Mouse (Mus musculus) ES-Bruce4 (cell line): ENCODE measurements at regions not wholly inside any gene's neighbourhood (a gene's known extent, or its start where the extent isn't known, plus 50 kb on each side); places are given as distances from the start of the nearest gene placed in this dataset.

ENCODE experiments used
- H3K27ac ChIP-seq: 2 replicates; pipeline ENCODE4 v1.5.1; 2012; ENCODE audit warnings: low read length, inconsistent platforms; ENCODE audit not compliant: insufficient read depth
- H3K27me3 ChIP-seq: 2 replicates; pipeline ENCODE4 v1.6.1; 2012; ENCODE audit warnings: mild to moderate bottlenecking, low read length, inconsistent platforms; ENCODE audit not compliant: control insufficient read depth, poor library complexity, insufficient read depth, severe bottlenecking
- H3K36me3 ChIP-seq: 2 replicates; pipeline ENCODE4 v1.6.1; 2012; ENCODE audit warnings: inconsistent platforms, mild to moderate bottlenecking, low read length, moderate library complexity; ENCODE audit not compliant: control insufficient read depth, poor library complexity, insufficient read depth, severe bottlenecking
- H3K4me1 ChIP-seq: one replicate; pipeline ENCODE4 v1.8.1; 2011; ENCODE audit warnings: low read length; ENCODE audit not compliant: control insufficient read depth, insufficient read depth
- H3K4me3 ChIP-seq: 2 replicates; pipeline ENCODE4 v1.5.1; 2011; ENCODE audit warnings: low read depth, mild to moderate bottlenecking, low read length
- H3K9ac ChIP-seq: 2 replicates; pipeline ENCODE4 v1.6.1; 2012; ENCODE audit warnings: low read depth, mild to moderate bottlenecking, inconsistent platforms; ENCODE audit not compliant: poor library complexity, severe bottlenecking
- H3K9me3 ChIP-seq: replicated peaks from 2 replicates; pipeline ENCODE4 v1.6.1; 2012; ENCODE audit warnings: mild to moderate bottlenecking, low read length, inconsistent platforms; ENCODE audit not compliant: control insufficient read depth, poor library complexity, insufficient read depth, severe bottlenecking
- CTCF ChIP-seq: IDR thresholded peaks from one replicate; pipeline ENCODE4 v1.8.1; 2011; ENCODE audit warnings: low read depth, low read length
- EP300 ChIP-seq: IDR thresholded peaks from 2 replicates; pipeline ENCODE4 v1.6.1; 2011; ENCODE audit warnings: low read depth, low read length; ENCODE audit not compliant: insufficient read depth
- POLR2A ChIP-seq: IDR thresholded peaks from one replicate; pipeline ENCODE4 v1.8.1; 2011; ENCODE audit warnings: low read length; ENCODE audit not compliant: insufficient read depth

DNA sequence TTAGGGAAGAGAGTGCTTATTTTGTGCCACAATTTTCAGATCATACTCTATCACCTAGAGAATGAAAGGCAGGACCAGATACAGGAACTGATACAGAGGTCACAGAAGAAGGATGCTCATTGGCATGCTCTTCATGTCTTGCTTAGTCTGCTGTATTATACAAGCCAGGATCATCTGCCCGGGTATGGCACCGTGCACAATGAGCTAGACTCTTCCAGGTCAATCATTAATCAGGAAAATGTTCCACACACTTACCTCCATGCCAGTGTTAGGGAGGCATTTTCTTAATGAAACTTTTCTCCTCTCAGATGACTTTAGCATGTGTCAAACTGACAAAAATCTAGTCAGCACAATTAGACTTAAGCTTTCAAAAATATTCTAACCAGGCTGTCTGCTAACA lies 502.7 kb upstream of the Adamts5 start:
- no peak overlapping the region for H3K4me3 ChIP-seq
- no peaks in the 10 kb centered on the region for H3K27me3 ChIP-seq
- no peaks in the 10 kb centered on the region for H3K36me3 ChIP-seq
- H3K9ac ChIP-seq = no peak overlapping the region
- no peak overlapping the region for H3K27ac ChIP-seq
- H3K9me3 ChIP-seq = no peaks in the 10 kb centered on the region
- H3K4me1 ChIP-seq = no peaks in the 10 kb centered on the region
- no peak for TF ChIP-seq POLR2A
- no peak for TF ChIP-seq CTCF
- no peak for TF ChIP-seq EP300

DNA sequence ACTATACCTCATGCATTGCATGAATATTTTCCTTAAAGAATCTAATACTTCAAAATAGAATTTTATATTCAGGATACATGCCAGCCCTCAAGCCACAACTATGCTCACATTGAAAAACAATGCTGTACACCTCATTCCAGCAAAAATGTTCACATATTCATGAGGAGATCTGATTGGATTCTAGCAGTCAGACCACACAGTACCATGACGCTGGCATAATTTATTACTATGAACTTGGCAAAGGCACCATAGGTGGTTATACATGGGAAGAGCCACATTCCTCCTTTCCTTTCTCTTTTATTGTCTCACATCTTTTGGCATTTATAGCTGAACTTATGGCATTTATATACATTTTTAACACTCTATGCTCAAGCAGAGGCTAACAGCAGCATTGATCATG lies 499.8 kb upstream of the Adamts5 start:
- H3K27me3 ChIP-seq = no peaks in the 10 kb centered on the region
- no peaks in the 10 kb centered on the region for H3K4me1 ChIP-seq
- TF ChIP-seq EP300 = no peak
- TF ChIP-seq CTCF = no peak
- no peak for TF ChIP-seq POLR2A

DNA sequence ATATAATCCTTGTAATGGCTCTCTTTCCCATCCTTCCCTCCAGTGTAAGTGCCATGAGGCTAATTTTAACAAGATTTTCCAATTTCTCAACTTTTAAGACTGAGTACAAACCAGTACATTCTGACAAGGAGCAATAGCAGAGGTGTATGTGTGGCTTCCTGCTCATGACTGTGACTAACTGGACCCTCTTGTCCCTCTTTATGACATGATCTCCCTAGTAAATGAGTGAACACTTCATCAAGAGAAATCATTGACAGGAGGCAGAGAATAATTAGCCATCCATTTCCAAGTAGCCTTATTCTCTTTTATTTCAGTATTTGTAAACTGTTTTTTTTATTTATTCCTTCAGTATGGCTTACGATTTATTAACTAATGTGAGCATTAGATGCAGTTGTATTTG lies 497.7 kb upstream of the Adamts5 start:
- Histone ChIP-seq H3K9me3 (no peaks in the 10 kb centered on the region), H3K27me3 (no peaks in the 10 kb centered on the region), H3K4me3 (no peak overlapping the region), H3K9ac (no peak overlapping the region), H3K36me3 (no peaks in the 10 kb centered on the region), H3K4me1 (no peaks in the 10 kb centered on the region), H3K27ac (no peak overlapping the region)
- TF ChIP-seq POLR2A = no peak
- no peak for TF ChIP-seq EP300
- TF ChIP-seq CTCF = no peak

More for the DNA sequence above, 499.8 kb upstream of the Adamts5 start:
- Histone ChIP-seq H3K36me3 (no peaks in the 10 kb centered on the region), H3K9ac (no peak overlapping the region), H3K9me3 (no peaks in the 10 kb centered on the region), H3K27ac (no peak overlapping the region), H3K4me3 (no peak overlapping the region)

DNA sequence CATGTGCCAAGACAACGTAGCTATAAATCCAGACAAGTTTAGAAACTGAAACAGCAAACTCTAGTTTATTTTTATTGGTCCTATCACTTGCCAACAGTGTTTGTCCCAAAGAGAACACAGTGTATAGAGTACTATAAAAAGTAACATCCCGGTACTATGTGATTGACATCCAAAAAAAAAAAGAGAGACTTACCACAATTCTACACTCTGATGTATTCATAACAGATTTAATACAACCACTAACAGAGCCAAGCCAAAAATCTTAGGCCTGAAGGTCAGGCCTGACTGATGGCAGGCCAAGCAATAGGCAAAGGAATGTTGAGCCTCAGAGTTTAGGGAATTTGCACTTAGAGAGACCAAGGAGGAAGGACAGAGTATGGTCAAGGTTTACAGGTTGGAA lies 495.9 kb upstream of the Adamts5 start:
- no peak for TF ChIP-seq EP300
- no peak for TF ChIP-seq POLR2A
- TF ChIP-seq CTCF = no peak
- Histone ChIP-seq H3K9me3 (no peaks in the 10 kb centered on the region), H3K4me1 (no peaks in the 10 kb centered on the region)

DNA sequence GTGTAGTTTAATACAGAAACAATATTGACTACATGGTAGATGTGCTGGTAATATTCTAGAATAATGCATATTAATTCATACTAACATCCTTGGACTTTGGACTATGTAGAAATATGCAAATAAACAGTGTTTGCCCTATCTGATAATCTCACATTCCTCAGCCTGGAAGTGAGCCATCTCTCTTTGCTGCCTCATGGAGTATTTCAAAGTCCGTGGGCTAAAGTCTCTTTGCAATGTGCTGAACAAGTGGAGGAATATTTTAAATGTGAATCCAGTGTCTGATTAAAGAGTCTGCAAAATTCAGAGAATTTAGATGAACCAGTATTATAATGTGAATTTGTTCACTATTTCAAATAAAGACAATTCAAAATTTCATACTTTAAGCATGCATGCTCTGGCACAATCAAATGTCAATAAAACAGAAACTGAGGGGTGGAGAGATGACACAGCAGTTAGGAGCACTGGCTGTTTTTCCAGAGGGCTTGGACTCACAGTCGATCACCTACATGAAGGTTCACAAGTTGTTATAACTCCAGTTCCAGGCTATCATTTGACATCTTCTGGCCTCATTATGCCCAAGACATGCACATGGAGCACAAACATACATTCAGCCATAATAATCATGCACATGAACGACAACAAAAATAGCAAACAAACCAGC lies 487.6 kb upstream of the Adamts5 start:
- TF ChIP-seq EP300 (no peak), CTCF (no peak), POLR2A (no peak)
- Histone ChIP-seq H3K27me3 (no peaks in the 10 kb centered on the region), H3K4me3 (no peak overlapping the region), H3K9ac (no peak overlapping the region), H3K27ac (no peak overlapping the region), H3K36me3 (no peaks in the 10 kb centered on the region), H3K9me3 (no peaks in the 10 kb centered on the region), H3K4me1 (no peaks in the 10 kb centered on the region)

More for the DNA sequence above, 495.9 kb upstream of the Adamts5 start:
- Histone ChIP-seq H3K9ac (no peak overlapping the region), H3K27ac (no peak overlapping the region), H3K4me3 (no peak overlapping the region), H3K36me3 (no peaks in the 10 kb centered on the region), H3K27me3 (no peaks in the 10 kb centered on the region)

DNA sequence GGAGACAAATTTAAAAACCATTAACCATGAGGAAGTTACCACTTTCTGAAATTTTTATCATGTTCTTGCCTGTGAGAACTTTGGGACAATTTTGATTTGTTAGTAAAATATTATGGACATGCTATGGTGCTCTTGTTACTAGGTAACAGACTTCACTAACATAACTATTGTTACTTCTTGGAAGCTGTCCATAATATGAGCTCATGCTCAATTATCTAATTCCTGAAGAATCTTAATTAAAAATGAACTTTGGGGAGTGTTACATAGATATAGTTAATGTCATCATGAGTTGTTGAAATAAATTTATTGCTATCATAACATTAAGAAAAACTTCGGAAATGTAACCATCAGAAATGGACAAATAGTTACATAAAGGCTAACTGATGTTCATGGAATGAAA lies 486.5 kb upstream of the Adamts5 start:
- Histone ChIP-seq H3K27me3 (no peaks in the 10 kb centered on the region), H3K27ac (no peak overlapping the region), H3K9ac (no peak overlapping the region), H3K4me3 (no peak overlapping the region), H3K36me3 (no peaks in the 10 kb centered on the region), H3K9me3 (no peaks in the 10 kb centered on the region), H3K4me1 (no peaks in the 10 kb centered on the region)
- TF ChIP-seq POLR2A = no peak
- no peak for TF ChIP-seq EP300
- no peak for TF ChIP-seq CTCF
